Mouse (Mus musculus) neural tube, embryonic 15.5 days (tissue): ENCODE results near the gene Slc1a5. TPM values are rescaled to one million over a fixed set of nuclear protein-coding genes. Genes with fewer than 3 reads are reported as not detected.
A peak's percentile ranks its signal among the peaks of the same experiment; 100 is the strongest.

Experiments
- ATAC-seq: fragments of 200-750 bp; cut with Nextera tagmentation; 2 replicates; pipeline ENCODE4 v1.8.0; 2017; ENCODE audit warnings: mild to moderate bottlenecking, moderate TSS enrichment, moderate library complexity; ENCODE audit not compliant: low FRiP score
- H3K27ac ChIP-seq: fragments of 300-500 bp; sonication (generic); replicated peaks from 2 replicates; pipeline ENCODE4 v1.5.1; 2015; ENCODE audit warnings: mild to moderate bottlenecking, inconsistent platforms
- H3K27me3 ChIP-seq: fragments of 300-500 bp; sonication (generic); replicated peaks from 2 replicates; pipeline ENCODE4 v1.6.1; 2015; ENCODE audit warnings: inconsistent platforms
- H3K36me3 ChIP-seq: fragments of 300-500 bp; sonication (generic); 2 replicates; pipeline ENCODE4 v1.6.1; 2015; ENCODE audit warnings: inconsistent platforms
- H3K4me1 ChIP-seq: fragments of 300-500 bp; sonication (generic); 2 replicates; pipeline ENCODE4 v1.6.1; 2015; ENCODE audit warnings: inconsistent platforms
- H3K4me2 ChIP-seq: fragments of 300-500 bp; sonication (generic); 2 replicates; pipeline ENCODE4 v1.6.1; 2015; ENCODE audit warnings: inconsistent platforms, mild to moderate bottlenecking, moderate library complexity
- H3K4me3 ChIP-seq: fragments of 300-500 bp; sonication (generic); replicated peaks from 2 replicates; pipeline ENCODE4 v1.5.1; 2015; ENCODE audit warnings: mild to moderate bottlenecking, inconsistent platforms
- H3K9ac ChIP-seq: fragments of 300-500 bp; sonication (generic); replicated peaks from 2 replicates; pipeline ENCODE4 v1.6.1; 2015; ENCODE audit warnings: mild to moderate bottlenecking, inconsistent platforms
- H3K9me3 ChIP-seq: fragments of 300-500 bp; sonication (generic); replicated peaks from 2 replicates; pipeline ENCODE4 v1.6.1; 2016; ENCODE audit warnings: inconsistent platforms
- WGBS: fragments of 180-500 bp; shearing (Covaris S2); methylation state at CpG from one replicate; pipeline ENCODE4 v1.1.7; 2015; ENCODE audit warnings: mixed read lengths; 5-methylcytosine and 5-hydroxymethylcytosine counted together
- polyA plus RNA-seq: library from polyadenylated mRNA; unstranded; fragments of >200 nt; fragmentation: Nextera tagmentation; extraction: Ambion mirVana; gene quantifications from 2 replicates; pipeline ENCODE4 v1.2.1, GENCODE M21; 2015

Slc1a5 gene
- polyA plus RNA-seq, 1 experiment from 2014 or later: 8.7 TPM

DNA sequence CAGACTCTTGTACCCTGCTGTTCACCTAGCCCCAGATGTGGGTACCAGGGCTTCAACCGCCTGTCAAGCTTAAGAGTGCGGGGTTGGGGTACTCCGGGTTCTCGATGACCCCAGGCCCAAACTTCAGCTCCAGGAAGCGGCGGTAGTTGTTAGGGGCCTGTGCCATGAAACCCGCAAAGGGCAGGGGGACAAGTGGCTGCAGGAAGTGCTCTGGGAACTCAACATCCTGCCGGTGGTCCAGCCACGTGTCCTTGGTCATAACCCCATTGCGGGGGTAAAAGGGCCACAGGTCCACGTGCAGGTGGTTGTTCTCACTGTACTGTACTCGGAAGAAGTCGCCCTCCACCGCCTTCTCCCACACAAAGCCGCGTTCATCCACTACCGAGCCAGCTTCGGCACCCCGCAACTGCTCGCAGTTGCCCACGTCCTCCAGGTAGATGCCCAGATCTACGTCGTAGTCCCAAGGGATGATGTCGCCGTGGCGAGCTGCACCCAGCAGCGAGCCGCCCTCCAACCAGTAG is 29.3 kb downstream of the Slc1a5 start:
- peaks cover 22% of the 10 kb centered on the region for H3K36me3 ChIP-seq
- peak overlapping the region; percentile 94 for H3K27ac ChIP-seq
- peak overlapping the region; percentile 74 for H3K9ac ChIP-seq
- H3K9me3 ChIP-seq: no peaks in the 10 kb centered on the region
- peak overlapping the region; percentile 69 for H3K4me2 ChIP-seq
- no peaks in the 10 kb centered on the region for H3K27me3 ChIP-seq
- peaks cover 61% of the 10 kb centered on the region for H3K4me1 ChIP-seq
- 46% methylated on average over 28 of the region's 28 CpGs for WGBS
- ATAC-seq: no peak
- peak overlapping the region; percentile 56 for H3K4me3 ChIP-seq

DNA sequence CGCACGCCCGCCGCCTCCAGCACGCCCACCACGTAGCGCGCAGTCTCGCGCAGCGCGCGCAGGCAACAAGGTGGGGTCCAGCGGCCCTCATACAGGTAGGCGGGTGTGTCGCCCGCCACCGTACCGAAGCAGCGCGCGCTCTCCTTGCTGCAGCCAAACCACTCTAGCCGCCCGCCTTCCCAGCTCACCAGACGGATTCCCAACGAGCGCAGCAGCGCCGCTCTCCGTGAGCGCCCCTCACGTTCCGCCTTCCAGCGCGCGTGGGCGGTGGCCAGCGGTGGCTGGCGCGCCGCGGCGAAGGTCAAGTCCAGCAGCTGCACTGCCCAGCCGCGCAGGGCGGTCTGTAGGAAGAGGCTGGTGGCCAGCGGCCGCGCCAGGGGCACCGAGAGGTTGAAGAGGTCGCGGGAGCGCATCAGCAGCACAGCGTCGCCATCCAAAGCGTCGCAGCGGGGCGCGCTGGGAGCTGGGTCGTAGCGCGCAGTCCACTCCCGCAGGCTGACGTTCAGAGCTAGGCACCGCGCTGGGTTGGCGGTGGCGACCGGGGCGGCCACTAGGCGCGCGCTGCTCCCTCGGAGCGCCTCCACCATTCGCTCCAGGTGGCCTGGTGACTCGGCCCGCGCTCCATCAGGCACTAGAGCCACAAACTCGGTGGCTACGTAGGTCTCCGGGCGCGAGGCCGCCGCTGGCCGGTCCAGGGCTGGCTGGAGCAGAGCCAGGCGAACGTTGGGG is 29.9 kb downstream of the Slc1a5 start:
- 7% methylated on average over 85 of the region's 90 CpGs for WGBS
- Histone ChIP-seq H3K27me3 (no peaks in the 10 kb centered on the region), H3K9ac (peak overlapping the region; percentile 74), H3K27ac (peak overlapping the region; percentile 94), H3K4me1 (peaks cover 66% of the 10 kb centered on the region), H3K4me3 (peak overlapping the region; percentile 56), H3K36me3 (peaks cover 22% of the 10 kb centered on the region), H3K4me2 (peak overlapping the region; percentile 69), H3K9me3 (no peaks in the 10 kb centered on the region)
- ATAC-seq: peak; percentile 57

DNA sequence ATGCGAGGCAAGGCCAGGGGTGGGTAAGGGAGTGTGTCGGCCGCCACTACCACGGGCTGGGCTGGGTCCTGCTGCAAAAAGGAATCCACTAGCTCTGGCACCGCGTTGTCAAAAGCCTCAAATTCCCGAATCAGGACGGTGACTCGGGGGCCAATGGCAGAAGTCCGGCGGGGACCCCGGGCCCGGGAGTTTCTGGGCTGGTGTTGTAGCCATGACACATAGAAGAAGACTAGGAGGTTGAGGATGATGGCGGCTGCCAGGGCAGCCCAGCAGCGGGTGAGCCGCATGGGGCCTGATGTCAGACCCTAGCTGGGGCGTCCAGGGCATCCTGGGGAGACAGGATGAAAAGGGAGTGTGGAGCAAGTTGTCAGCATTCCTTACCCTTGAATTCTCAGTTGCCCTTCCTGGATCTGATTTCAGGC is 30.5 kb downstream of the Slc1a5 start:
- no peak for ATAC-seq
- H3K4me1 ChIP-seq: peaks cover 66% of the 10 kb centered on the region
- H3K36me3 ChIP-seq: peaks cover 17% of the 10 kb centered on the region; the same call in 1 of the 2 replicates
- peak overlapping the region; percentile 74 for H3K9ac ChIP-seq
- no peaks in the 10 kb centered on the region for H3K27me3 ChIP-seq
- H3K4me3 ChIP-seq: peak overlapping the region; percentile 56
- WGBS: 13% methylated on average over 17 of the region's 17 CpGs
- H3K27ac ChIP-seq: peak overlapping the region; percentile 94
- peak overlapping the region; percentile 69 for H3K4me2 ChIP-seq
- H3K9me3 ChIP-seq: no peaks in the 10 kb centered on the region

DNA sequence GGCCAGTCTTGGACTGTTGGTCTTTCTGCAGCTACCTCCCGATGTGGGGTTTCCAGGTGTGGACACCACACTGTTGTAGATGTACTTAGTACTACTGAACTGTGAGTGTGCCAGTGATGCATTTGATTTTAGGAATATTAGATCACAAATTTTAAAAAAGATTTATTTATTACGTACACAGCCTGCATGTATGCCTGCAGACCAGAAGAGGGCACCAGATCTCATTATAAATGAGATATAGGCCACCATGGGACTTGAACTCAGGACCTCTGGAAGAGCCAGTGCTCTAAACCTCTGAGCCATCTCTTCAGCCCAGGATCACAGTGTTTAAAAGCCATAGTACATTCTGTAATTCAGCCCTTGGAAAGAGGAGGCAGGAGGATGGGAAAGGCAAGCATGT is 31.4 kb downstream of the Slc1a5 start:
- 81% methylated on average over 2 of the region's 2 CpGs for WGBS
- no peak overlapping the region for H3K4me3 ChIP-seq

DNA sequence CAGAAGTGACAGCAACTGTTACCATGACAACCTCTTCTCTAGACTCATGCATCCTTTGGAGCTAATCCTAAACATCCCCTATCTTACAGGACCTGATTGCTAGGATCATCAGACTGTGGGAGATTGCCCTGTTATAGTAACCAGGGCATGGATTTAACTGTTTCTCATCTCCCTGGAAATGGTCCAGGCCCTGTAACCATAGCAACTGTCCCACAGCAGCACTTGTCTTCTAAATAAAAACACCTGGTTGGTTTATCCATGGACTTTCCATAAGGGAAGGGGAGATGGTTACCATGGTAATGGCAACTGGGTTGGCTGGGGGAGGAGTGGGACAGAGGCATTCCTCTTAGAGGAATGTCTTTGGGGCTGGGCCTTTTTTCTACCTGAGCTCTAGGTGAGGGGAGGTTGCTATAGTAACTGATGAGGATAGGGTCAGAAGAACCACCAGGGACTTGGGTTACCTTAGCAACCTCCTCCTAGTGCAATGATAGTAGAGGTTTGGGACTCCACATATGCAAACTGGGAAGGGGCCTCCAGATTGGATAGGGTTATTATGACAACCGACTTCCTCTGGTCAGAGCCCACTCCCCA is 34.3 kb downstream of the Slc1a5 start, which contains the start of gene Strn4:
Gene Strn4 (plus strand): TSS at position 539 of the 591 bp plus-strand sequence.
- H3K9ac ChIP-seq: peak within 1 kb of the TSS; percentile 99
- H3K4me1 ChIP-seq: peaks cover 87% of the 10 kb centered on the region
- peak within 1 kb of the TSS; percentile 69 for H3K4me2 ChIP-seq
- no peaks in the 10 kb centered on the region for H3K36me3 ChIP-seq
- H3K27ac ChIP-seq: peak within 1 kb of the TSS; percentile 99
- 0% methylated on average over 1 of the region's 1 CpGs for WGBS
- H3K9me3 ChIP-seq: no peaks in the 10 kb centered on the region
- H3K27me3 ChIP-seq: no peaks in the 10 kb centered on the region
- peak within 1 kb of the TSS; percentile 98 for H3K4me3 ChIP-seq
- peak; percentile 79 for ATAC-seq

More for the DNA sequence above, 31.4 kb downstream of the Slc1a5 start:
- H3K9me3 ChIP-seq: no peaks in the 10 kb centered on the region
- H3K27ac ChIP-seq: peak overlapping the region; percentile 94; the same call in 1 of the 2 replicates
- no peaks in the 10 kb centered on the region for H3K27me3 ChIP-seq
- peak overlapping the region; percentile 74; the same call in 1 of the 2 replicates for H3K9ac ChIP-seq
- no peak for ATAC-seq
- peaks cover 14% of the 10 kb centered on the region; the same call in 1 of the 2 replicates for H3K36me3 ChIP-seq
- peaks cover 70% of the 10 kb centered on the region for H3K4me1 ChIP-seq
- peak overlapping the region; percentile 69 for H3K4me2 ChIP-seq

DNA sequence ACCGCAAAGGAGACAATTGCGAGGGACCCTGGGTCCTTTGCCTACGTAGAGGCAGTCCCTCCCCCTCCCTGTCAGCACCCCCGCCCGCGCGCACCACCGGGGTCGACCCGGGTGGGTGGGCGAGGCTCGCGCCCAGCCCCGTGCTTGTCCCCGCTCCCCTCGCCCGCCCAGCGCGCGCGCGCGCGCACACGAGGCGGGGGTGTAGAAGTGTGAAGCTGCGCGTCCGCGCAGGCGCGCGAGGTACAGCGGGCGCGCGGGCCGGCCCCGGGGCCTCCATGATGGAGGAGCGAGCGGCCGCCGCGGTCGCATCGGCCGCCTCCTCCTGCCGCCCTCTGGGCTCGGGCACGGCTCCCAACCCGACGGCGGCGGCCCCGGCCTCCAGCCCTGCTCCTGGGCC is 34.9 kb downstream of the Slc1a5 start:
- H3K4me1 ChIP-seq: peaks cover 86% of the 10 kb centered on the region
- no peaks in the 10 kb centered on the region for H3K36me3 ChIP-seq
- ATAC-seq: peak; percentile 73
- peak overlapping the region; percentile 99 for H3K27ac ChIP-seq
- peak overlapping the region; percentile 98 for H3K4me3 ChIP-seq
- WGBS: under 1% methylated on average over 46 of the region's 55 CpGs
- peak overlapping the region; percentile 99 for H3K9ac ChIP-seq
- H3K9me3 ChIP-seq: no peaks in the 10 kb centered on the region
- no peaks in the 10 kb centered on the region for H3K27me3 ChIP-seq
- peak overlapping the region; percentile 69 for H3K4me2 ChIP-seq

DNA sequence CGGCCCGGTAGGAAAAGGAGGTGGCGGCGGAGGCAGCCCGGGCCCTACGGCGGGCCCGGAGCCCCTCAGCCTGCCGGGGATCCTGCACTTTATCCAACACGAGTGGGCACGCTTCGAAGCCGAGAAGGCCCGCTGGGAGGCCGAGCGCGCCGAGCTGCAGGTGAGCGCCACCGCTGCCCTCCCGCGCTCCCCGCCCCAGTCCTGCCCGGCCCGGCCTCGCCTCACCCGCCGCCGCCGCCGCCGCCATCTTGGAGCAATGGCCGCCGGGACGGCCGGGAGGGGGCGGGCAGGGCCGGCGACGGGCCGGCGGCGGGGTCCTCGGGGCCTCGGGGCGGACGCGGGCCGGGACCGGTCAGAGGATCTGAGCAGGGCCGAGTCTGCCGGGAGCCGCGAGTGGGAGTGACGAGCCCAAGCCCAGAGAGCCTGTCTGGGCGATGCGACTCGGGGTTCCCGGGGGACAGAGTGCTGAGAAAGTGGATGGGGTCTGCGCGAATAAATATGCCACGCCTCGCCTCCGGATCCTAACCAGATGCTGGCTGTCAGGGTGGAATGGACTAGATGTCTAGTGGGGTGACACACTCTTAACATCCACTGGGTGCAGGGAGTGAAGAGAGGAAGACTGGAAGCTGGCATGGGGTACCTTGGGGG is 35.5 kb downstream of the Slc1a5 start, which contains the start of gene Fkrp:
Gene Fkrp (minus strand): TSS at position 258 of the 648 bp plus-strand sequence.
- ATAC-seq: peak; percentile 50
- Histone ChIP-seq H3K27ac (peak within 1 kb of the TSS; percentile 99), H3K9ac (peak within 1 kb of the TSS; percentile 99), H3K27me3 (no peaks in the 10 kb centered on the region), H3K4me3 (peak within 1 kb of the TSS; percentile 98), H3K4me2 (peak within 1 kb of the TSS; percentile 69), H3K9me3 (no peaks in the 10 kb centered on the region), H3K36me3 (no peaks in the 10 kb centered on the region), H3K4me1 (peaks cover 86% of the 10 kb centered on the region)
- WGBS: under 1% methylated on average over 55 of the region's 64 CpGs

DNA sequence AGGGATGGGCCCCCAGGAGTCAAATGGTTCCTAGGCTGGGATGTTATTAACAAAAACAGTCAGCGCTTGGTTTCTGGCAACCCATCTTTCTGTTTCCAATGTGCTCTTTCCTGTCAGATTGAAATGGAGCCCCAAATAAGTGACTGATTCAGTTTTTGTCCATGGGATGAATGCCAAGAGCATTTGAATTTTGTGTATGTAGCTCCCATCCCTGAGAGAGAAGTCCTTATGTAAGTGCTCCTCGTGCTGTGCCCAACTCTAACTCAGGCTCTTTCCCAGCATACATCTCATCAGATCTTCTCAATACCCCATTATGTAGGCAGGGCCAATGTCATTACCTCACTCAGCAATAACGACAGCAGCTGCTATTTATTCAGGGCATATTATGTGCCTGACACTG is 36.6 kb downstream of the Slc1a5 start:
- Histone ChIP-seq H3K36me3 (peaks cover 3% of the 10 kb centered on the region; the same call in 1 of the 2 replicates), H3K4me2 (peak overlapping the region; percentile 69), H3K27ac (peak overlapping the region; percentile 99), H3K4me1 (peaks cover 86% of the 10 kb centered on the region), H3K9ac (peak overlapping the region; percentile 99), H3K4me3 (peak overlapping the region; percentile 98), H3K9me3 (no peaks in the 10 kb centered on the region), H3K27me3 (no peaks in the 10 kb centered on the region)
- no peak for ATAC-seq
- 30% methylated on average over 3 of the region's 3 CpGs for WGBS

DNA sequence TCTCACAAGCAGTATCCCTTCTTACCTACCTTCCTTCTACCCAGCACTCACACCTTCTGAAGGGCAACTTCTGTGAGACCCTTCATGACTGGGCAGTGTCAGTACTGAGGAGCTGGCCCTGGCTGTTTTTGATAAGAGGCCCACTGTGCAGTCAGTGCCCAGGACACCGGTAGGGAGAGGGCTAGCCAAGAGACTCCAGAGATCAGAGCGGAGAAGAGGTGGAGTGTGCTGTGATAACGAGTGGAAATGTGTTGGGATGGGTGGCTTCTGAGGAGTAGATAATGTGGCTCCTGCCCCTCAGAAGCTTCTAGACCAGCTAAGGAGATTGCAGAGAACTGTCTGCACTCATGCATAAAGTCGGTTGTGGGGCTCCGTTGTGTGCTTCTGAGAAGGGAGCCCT is 38.7 kb downstream of the Slc1a5 start:
- ATAC-seq: no peak
- Histone ChIP-seq H3K9ac (no peak overlapping the region; the same call in 1 of the 2 replicates), H3K4me2 (peak overlapping the region; percentile 29), H3K9me3 (no peaks in the 10 kb centered on the region), H3K4me3 (no peak overlapping the region), H3K36me3 (peaks cover 21% of the 10 kb centered on the region), H3K27me3 (no peaks in the 10 kb centered on the region), H3K4me1 (peaks cover 74% of the 10 kb centered on the region), H3K27ac (0 out of 2 replicates have a peak overlapping the region, but pooled peaks have one; percentile 23)
- 71% methylated on average over 5 of the region's 5 CpGs for WGBS

DNA sequence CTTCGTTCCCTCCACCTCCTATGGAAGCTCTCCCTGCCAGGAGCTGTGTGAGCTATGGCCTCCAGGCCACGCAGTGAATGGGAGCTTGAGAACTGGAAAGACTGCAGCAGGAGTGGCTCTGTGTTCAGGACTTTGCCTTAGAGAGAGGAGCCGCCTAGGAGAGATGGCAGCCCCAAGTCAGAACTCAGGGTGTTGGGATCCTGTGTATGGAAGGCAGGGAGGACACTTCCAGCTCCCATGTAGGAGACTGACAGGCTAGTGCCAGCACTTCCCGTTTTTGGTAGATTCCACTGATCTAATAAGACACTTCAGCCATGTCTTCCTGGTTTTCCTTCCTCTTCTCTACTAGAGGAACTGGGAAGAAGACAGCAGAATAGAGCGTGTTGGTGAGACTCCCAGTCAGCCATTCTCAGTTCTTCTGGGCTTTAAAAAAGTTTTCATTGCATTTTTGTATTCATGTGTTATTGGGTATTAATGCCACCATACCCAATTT is 39.2 kb downstream of the Slc1a5 start:
- Histone ChIP-seq H3K36me3 (peaks cover 26% of the 10 kb centered on the region), H3K9me3 (no peaks in the 10 kb centered on the region), H3K27me3 (no peaks in the 10 kb centered on the region), H3K27ac (0 out of 2 replicates have a peak overlapping the region, but pooled peaks have one; percentile 23), H3K4me1 (peaks cover 68% of the 10 kb centered on the region), H3K4me3 (no peak overlapping the region), H3K4me2 (peak overlapping the region; percentile 29), H3K9ac (no peak overlapping the region; the same call in 1 of the 2 replicates)
- no peak for ATAC-seq
- WGBS: 71% methylated on average over 5 of the region's 5 CpGs

DNA sequence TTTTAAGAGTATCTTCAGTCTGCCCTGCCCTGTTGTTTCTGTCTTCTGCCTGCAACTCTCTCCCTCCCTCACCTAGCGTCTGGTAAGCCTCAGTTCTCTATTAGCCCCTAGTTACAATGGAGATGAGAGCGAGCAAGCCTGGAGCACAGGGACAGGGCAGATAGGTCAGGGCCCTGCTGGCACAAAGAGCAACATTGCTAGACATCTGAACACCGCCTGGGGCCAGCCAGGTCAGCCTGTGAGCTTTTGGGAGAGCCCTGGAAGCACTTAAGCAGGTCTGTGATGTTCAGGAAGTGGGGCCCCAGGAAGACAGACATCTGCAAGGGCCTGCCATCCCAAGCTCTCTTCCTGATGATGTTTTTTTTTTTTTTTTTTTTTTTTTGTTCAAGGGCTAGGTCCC is 40.0 kb downstream of the Slc1a5 start:
- H3K4me3 ChIP-seq: no peak overlapping the region
- H3K4me1 ChIP-seq: peaks cover 64% of the 10 kb centered on the region
- peaks cover 34% of the 10 kb centered on the region for H3K36me3 ChIP-seq
- H3K9ac ChIP-seq: no peak overlapping the region
- ATAC-seq: no peak
- H3K4me2 ChIP-seq: no peak overlapping the region
- no peaks in the 10 kb centered on the region for H3K27me3 ChIP-seq
- H3K9me3 ChIP-seq: no peaks in the 10 kb centered on the region
- 43% methylated on average over 3 of the region's 3 CpGs for WGBS
- H3K27ac ChIP-seq: 0 out of 2 replicates have a peak overlapping the region, but pooled peaks have one; percentile 18
